Mouse (Mus musculus): ENCODE data around the gene Rhot2.

- TF ChIP-seq CTCF (IDR thresholded peaks at IDR 0.05; ENCODE audit: extremely low read depth, insufficient read depth, low read length) (peak; percentile 32), POLR2A (IDR thresholded peaks at IDR 0.05; ENCODE audit: extremely low read depth, insufficient read depth, low read length) (peak; percentile 56; the same call in 1 of the 2 replicates)
Measured at GRCm38 (mm10) chr17:25813471-25813870, 31.2 kb downstream of the Rhot2 start.
